Mouse (Mus musculus): ENCODE results near the gene Msh3.

Msh3 gene

GRCm38 (mm10) chr13:92328000-92328399, 26.8 kb downstream of the Msh3 start:
- DNase-seq: no peak

- no peak for DNase-seq
Measured at GRCm38 (mm10) chr13:92326030-92326429, 28.8 kb downstream of the Msh3 start.

DNA sequence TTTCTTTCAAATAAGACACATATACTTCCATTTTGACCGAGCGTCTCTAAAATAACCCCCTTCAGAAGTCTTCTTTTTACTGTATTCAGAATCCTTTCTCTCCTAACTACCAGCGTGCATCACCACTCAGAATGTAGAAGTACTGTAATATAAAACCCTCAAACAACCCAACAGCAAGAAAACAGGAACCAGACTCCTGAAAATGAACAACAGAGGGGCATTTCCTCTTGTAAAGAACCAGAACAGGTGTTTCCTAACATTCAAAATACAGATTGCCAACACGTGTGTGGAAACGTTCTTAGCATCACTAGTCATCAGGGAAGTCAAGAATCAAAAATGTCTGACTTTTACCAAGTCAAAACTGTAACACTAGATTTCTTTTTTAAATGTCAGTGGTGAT, 34.0 kb downstream of the Msh3 start:
- DNase-seq: no peak

GRCm38 (mm10) chr13:92314613-92315012, 40.2 kb downstream of the Msh3 start:
- no peak for DNase-seq

DNA sequence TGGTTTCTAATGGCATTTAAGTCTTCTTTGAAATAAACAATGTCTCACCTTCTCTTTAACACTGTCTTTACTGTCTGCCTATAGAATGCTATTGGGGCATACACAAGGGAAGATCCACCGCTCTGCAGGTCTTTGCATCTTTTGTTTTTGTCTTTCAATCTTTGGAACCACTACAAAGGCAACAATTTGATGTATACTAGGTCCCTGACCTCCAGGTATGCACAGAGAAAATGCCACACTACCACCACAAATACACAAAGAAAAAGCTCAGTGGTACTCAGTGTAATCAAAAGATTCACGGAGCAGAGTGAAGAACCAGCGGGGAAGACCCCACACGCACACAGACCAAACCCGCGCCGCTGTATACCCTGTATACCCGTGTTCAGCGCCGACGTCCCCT, 49.1 kb downstream of the Msh3 start, which contains the start of gene Gm20379:
TSS of gene Gm20379 (plus strand) at position 301 of the 400 bp plus-strand sequence.
- DNase-seq: no peak

- DNase-seq: no peak
Measured at GRCm38 (mm10) chr13:92304291-92304690, 50.5 kb downstream of the Msh3 start.

DNA sequence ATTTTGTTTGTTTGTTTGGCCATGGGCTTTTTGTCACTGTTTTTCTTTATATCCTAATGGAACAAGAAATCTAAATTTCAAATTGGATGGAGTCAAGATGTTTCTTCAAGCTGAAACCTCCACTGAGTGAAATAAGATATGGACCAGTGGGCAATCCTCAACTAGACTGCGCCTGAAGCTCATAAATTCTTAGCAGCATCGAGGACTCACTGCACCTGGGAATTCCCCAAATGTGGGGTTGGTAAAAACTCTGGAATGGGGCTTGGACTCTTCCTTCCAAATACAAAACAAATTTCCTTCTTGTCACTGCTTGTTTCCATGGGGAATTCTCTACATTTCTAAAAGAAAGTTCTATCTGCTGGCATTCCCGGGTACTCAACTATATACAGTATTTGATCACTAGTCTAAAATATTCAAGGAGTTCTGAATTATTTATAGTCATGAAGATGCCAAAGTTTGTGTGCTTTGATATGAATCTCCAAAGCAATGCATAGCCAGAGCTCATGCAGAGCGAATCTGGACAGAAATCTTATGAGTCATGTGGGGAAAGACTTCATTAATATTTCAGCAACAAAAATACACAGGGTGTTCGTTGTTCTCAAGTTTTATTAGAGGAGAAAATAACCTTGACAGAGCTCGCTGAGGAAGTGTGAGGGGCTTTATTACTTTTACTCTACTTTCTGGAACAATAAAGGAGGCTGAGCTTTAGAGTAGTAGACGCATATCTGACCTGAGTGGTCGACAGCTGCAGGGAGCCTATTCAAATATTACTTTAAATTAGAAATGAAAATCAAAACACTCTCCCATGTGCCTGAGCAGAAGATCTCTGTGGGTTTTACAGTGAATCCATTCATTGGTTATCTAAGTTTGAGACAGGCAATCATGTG, 51.5 kb downstream of the Msh3 start:
- DNase-seq: no peak

DNA sequence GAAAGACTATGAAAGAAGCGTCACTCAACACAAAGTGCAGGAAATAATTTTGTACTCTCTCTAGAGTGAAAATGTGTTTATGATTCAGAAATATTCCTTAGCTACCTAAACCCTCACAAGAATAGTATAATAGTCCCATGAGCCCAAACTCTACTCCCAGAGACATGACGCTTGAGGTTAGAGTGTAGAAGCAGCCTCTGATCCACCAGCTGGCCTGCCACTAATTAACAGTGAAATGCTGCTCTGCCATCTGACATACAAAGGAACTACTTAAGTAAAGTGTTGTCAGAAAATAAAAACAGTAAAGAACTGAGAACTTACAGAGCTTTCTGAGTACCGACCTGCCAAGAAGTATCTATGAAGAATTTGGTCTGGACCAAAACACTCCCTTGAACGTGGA, 52.3 kb downstream of the Msh3 start:
- DNase-seq: no peak

DNA sequence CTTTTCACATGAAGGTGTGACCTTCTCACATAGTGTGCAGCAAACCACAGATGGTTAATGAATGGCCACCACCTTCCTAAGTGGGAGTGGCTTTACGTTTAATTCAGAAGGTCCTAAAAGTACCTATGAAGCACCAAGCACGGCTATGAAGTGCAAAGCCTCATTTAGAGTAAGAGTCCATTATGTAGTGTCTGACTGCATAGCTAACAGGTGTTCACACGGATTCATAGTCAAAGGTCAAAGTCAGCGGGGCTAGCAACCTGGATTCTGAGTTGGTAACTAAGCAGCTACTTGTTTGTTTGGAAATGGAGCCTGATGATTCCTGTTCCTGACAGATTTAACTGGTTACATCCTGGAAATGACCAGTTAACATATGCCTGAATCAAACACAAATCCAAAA, 53.0 kb downstream of the Msh3 start:
- no peak for DNase-seq

- no peak for DNase-seq
Measured at GRCm38 (mm10) chr13:92299522-92299921, 55.3 kb downstream of the Msh3 start.

DNA sequence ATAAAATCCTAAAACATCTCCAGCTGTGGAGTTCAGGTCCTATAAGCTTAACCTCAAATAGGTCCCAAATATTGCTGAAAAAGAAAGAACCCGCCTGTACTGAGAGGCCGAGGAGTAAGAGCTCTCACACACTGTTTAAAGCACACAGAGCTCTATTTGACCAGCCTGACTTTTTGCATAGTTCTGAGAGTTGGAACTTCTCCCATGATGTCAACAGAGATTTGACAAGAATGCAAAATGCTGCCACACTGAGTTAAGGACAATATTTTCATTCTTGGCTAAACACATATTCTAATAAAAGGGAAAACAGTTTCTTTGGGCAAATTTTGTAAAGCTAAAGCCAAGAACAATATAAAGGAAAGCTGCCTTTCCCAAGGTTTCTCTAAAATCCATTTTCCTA, 57.8 kb downstream of the Msh3 start:
- no peak for DNase-seq

- no peak for DNase-seq
Measured at GRCm38 (mm10) chr13:92296490-92296889, 58.3 kb downstream of the Msh3 start.

GRCm38 (mm10) chr13:92293883-92294282, 60.9 kb downstream of the Msh3 start:
- DNase-seq: no peak

GRCm38 (mm10) chr13:92291605-92292004, 63.2 kb downstream of the Msh3 start:
- no peak for DNase-seq

GRCm38 (mm10) chr13:92277027-92277426, 77.8 kb downstream of the Msh3 start:
- no peak for DNase-seq

DNA sequence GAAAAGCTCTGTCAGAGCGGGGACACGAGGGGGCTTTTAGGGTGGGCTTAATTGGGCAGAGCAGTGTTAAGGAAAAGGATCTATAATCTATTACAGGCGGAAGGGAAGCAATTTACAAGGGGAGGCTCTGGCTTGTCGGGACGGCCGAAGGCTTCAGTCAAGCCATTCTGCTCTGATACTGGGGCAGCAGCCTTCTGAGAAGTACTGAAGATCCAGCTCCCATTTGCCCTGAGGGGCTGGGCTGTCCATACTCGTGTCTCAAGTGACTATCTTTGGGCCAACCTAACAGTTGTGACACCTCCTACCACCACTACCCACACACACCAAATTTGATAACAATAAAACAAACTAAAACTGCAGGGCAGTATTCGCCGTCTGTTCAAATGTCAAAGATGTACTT, 79.5 kb downstream of the Msh3 start:
- DNase-seq: no peak

- DNase-seq: no peak
Measured at GRCm38 (mm10) chr13:92274274-92275198, 80.3 kb downstream of the Msh3 start.

DNA sequence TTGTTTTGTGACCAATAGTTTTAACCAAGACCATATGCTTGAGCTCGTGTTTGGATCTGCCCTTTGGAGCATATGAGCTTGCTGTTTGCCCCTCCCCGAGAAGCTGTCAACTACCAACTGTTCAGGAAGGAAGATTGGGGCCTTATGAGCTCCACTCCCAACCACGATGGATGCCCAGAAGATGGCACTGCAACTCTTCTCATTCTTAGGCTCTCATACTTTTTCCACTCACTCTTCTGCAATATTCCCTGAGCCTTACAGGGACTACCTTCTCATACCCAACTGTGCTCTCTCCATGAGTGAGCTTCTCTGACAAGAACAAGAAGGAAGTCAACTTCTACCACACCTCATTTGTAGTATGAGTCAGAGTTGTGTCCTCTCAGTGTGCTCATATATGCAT, 87.7 kb downstream of the Msh3 start:
- no peak for DNase-seq

- DNase-seq: no peak
Measured at GRCm38 (mm10) chr13:92263566-92263965, 91.2 kb downstream of the Msh3 start.

GRCm38 (mm10) chr13:92261329-92261728, 93.5 kb downstream of the Msh3 start:
- DNase-seq: no peak

DNA sequence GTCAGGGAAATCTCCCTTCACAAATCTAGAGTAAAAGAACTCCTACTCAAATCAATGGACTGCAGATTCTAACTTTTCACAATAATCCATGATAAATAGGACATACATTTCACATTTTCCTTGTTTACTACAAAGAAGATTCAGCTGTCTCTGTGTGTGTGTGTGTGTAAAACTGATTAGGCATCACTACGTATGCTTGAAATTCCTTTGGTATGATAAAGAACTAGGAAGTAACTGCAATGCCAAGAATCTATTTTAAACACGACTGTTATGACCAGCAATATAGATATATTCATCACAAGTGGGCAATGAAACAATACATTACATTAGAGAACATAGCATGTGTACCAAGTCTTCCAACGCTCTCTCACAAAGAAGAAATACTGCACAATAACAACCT, 99.3 kb downstream of the Msh3 start:
- DNase-seq: no peak

DNA sequence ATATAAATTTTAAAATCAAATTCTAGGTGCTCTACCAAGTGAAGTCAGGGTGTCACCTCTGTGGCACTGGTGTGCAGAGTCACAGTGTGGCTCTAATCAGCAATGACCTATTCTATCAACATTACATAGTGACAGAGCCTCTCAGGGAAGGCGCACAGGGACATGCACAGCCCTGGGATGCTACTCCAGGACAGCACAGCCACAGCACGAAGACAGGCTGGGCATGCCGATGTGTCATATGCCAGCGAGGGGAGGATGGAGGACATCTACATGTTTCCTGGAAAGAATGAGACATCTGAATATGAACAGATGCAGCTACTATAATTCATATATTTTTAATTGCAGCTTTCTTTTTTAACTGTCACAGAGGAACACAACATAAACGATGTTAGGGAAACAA, 101.0 kb downstream of the Msh3 start:
- DNase-seq: no peak

- no peak for DNase-seq
Measured at GRCm38 (mm10) chr13:92252331-92252730, 102.5 kb downstream of the Msh3 start.

- no peak for DNase-seq
Measured at GRCm38 (mm10) chr13:92247576-92247975, 107.2 kb downstream of the Msh3 start.
